Mouse (Mus musculus) CH12.LX (cell line): Measurements from ENCODE around the gene Gmds. TPM values are rescaled to one million over a fixed set of nuclear protein-coding genes. Genes with fewer than 3 reads are reported as not detected.

Experiments
- DNase-seq: peaks from one replicate; pipeline ENCODE4 v3.0.0-alpha.2; 2013; ENCODE audit errors: extremely low read depth
- H3K27ac ChIP-seq: 2 replicates; pipeline ENCODE4 v1.5.1; 2012; ENCODE audit warnings: low read depth, mild to moderate bottlenecking, control low read depth, moderate library complexity; ENCODE audit not compliant: insufficient read depth
- H3K27me3 ChIP-seq: replicated peaks from 2 replicates; pipeline ENCODE3; 2012; ENCODE audit warnings: inconsistent platforms
- H3K36me3 ChIP-seq, 2 experiments: replicated peaks in 1 of 2; 2 replicates each; pipeline versions ENCODE3 to v1.6.1; 2012; ENCODE audit warnings: inconsistent platforms in 1 of 2, low read length in 1 of 2, mild to moderate bottlenecking in 1 of 2, mixed read lengths in 1 of 2, moderate library complexity in 1 of 2; ENCODE audit not compliant: control insufficient read depth in 1 of 2, insufficient read depth in 1 of 2
- H3K4me1 ChIP-seq, 2 experiments: 2 replicates each; pipeline ENCODE4 v1.6.1; 2012; ENCODE audit warnings: inconsistent platforms in 1 of 2, moderate library complexity in 1 of 2; ENCODE audit not compliant: insufficient read depth in 2 of 2, control insufficient read depth in 1 of 2
- H3K4me2 ChIP-seq: 2 replicates; pipeline ENCODE4 v1.6.1; 2012; ENCODE audit warnings: low read depth, mild to moderate bottlenecking, control low read depth; ENCODE audit not compliant: poor library complexity, insufficient read depth, severe bottlenecking
- H3K4me3 ChIP-seq, 3 experiments: fragments of 150-350 bp in 1 of 3; sonication (generic) in 1 of 3; replicated peaks in 1 of 3; 2 replicates each; pipeline versions ENCODE3 to v1.5.1; 2011 to 2012; ENCODE audit warnings: low read depth in 2 of 3, low read length in 2 of 3, mild to moderate bottlenecking in 2 of 3, moderate library complexity in 2 of 3, control low read depth in 1 of 3, improper control_type of control experiment in 1 of 3, inconsistent platforms in 1 of 3, mixed read lengths in 1 of 3; ENCODE audit not compliant: poor library complexity in 1 of 3
- H3K79me2 ChIP-seq: replicated peaks from 2 replicates; pipeline ENCODE4 v1.6.1; 2012; ENCODE audit warnings: mild to moderate bottlenecking, moderate library complexity; ENCODE audit not compliant: control insufficient read depth, poor library complexity, insufficient read depth, severe bottlenecking; ENCODE audit errors: extremely low read depth
- H3K9ac ChIP-seq: 2 replicates; pipeline ENCODE4 v1.6.1; 2012; ENCODE audit warnings: low read depth, mild to moderate bottlenecking, control low read depth, moderate library complexity; ENCODE audit not compliant: insufficient read depth
- H3K9me3 ChIP-seq: replicated peaks from 2 replicates; pipeline ENCODE3; 2012; ENCODE audit warnings: low read length, inconsistent platforms, mixed read lengths
- CHD2 ChIP-seq: IDR thresholded peaks from 2 replicates; pipeline ENCODE4 v1.6.1; 2011; ENCODE audit warnings: low read length, improper control_type of control experiment
- CTCF ChIP-seq, 2 experiments: IDR thresholded peaks in 1 of 2; conservative IDR thresholded peaks in 1 of 2; 2 replicates each; pipeline ENCODE4 v1.5.1; 2011 to 2012; ENCODE audit warnings: low read depth in 2 of 2, low read length in 2 of 2, improper control_type of control experiment in 1 of 2, inconsistent platforms in 1 of 2, mild to moderate bottlenecking in 1 of 2, moderate library complexity in 1 of 2
- EP300 ChIP-seq: IDR thresholded peaks from 2 replicates; pipeline ENCODE4 v1.6.1; 2011; ENCODE audit warnings: low read length, improper control_type of control experiment
- ETS1 ChIP-seq: conservative IDR thresholded peaks from 2 replicates; pipeline ENCODE4 v1.6.1; 2012; ENCODE audit warnings: low read depth, mild to moderate bottlenecking, inconsistent platforms, low read length, improper control_type of control experiment, moderate library complexity
- IRF4 ChIP-seq: IDR thresholded peaks from 2 replicates; pipeline ENCODE4 v1.6.1; 2014; ENCODE audit warnings: low read depth, mild to moderate bottlenecking, inconsistent platforms, low read length, improper control_type of control experiment
- JUND ChIP-seq: conservative IDR thresholded peaks from 2 replicates; pipeline ENCODE4 v1.6.1; 2011; ENCODE audit warnings: low read depth, low read length, improper control_type of control experiment
- MAX ChIP-seq: IDR thresholded peaks from 2 replicates; pipeline ENCODE4 v1.6.1; 2011; ENCODE audit warnings: low read length, improper control_type of control experiment
- MYC ChIP-seq: IDR thresholded peaks from 2 replicates; pipeline ENCODE4 v1.6.1; 2011; ENCODE audit warnings: low read depth, mild to moderate bottlenecking, improper control_type of control experiment, low read length
- PAX5 ChIP-seq: IDR thresholded peaks from 2 replicates; pipeline ENCODE4 v1.6.1; 2012; ENCODE audit warnings: low read length, inconsistent platforms, mixed read lengths
- RAD21 ChIP-seq: IDR thresholded peaks from 2 replicates; pipeline ENCODE4 v1.6.1; 2011; ENCODE audit warnings: low read depth, mild to moderate bottlenecking, low read length, improper control_type of control experiment, moderate library complexity
- SMC3 ChIP-seq: IDR thresholded peaks from 2 replicates; pipeline ENCODE4 v1.6.1; 2011; ENCODE audit warnings: low read depth, low read length, improper control_type of control experiment
- USF1 ChIP-seq: IDR thresholded peaks from 2 replicates; pipeline ENCODE4 v1.6.1; 2014; ENCODE audit warnings: low read depth, mild to moderate bottlenecking, inconsistent platforms, low read length, improper control_type of control experiment
- USF2 ChIP-seq: conservative IDR thresholded peaks from 2 replicates; pipeline ENCODE4 v1.6.1; 2011; ENCODE audit warnings: low read depth, low read length, improper control_type of control experiment
- ZMIZ1 ChIP-seq: IDR thresholded peaks from 2 replicates; pipeline ENCODE4 v1.6.1; 2012; ENCODE audit warnings: low read depth, mild to moderate bottlenecking, inconsistent platforms, low read length, improper control_type of control experiment
- dilution Hi-C: fragments of 300-500 bp; cut with MboI; formaldehyde crosslinking; loops from 2 replicates; pipeline ENCODE4 v1.14.3; 2020; ENCODE audit warnings: low sequenced_read_pairs; ENCODE audit not compliant: extremely low pct_unique_long_range_greater_than_20kb, extremely low pct_ligation_motif_present
- in situ Hi-C: fragments of 300-500 bp; cut with MboI; formaldehyde crosslinking; loops from 3 replicates; pipeline ENCODE4 v1.14.3; 2019; ENCODE audit warnings: low sequenced_read_pairs, low pct_ligation_motif_present, low pct_unique_long_range_greater_than_20kb, mixed read lengths
- polyA plus RNA-seq: library from polyadenylated mRNA; unstranded; fragments of >175 nt; gene quantifications from 2 replicates; pipeline ENCODE4 v1.2.1, GENCODE M21; 2012; ENCODE audit warnings: low read depth; ENCODE audit not compliant: insufficient read length
- total RNA-seq, 2 experiments: library from RNA; depleted of rRNA; stranded (reverse); fragments of 300-350 nt in 1 of 2; fragments of >200 nt in 1 of 2; gene quantifications; 2 replicates each; pipeline ENCODE4 v1.2.3; 2012 to 2014

Gmds gene
- total and polyA plus RNA-seq, 3 experiments, result 11.0 to 19.3 (median 15.1) TPM

DNA sequence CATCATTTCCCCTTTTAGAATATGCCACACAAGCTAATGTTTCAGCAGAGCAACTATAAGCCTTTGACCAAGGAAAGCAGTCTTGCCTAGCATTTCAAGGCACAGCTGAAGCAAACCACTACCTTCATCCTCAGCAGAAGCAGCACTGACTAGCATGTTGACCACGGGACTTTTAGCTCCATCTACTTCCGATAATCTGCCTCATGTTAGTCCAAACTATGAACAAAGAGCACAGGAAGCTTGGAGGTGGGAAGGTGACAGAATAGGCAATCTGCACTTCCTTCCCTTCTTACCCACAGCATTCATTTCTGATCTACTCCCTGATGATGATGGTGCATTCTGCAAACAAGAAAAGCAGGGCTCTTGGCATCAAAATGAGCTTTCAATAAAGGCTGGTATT is 120.9 kb downstream of the Gmds start:
- TF ChIP-seq MYC, result no peak
- no peak for TF ChIP-seq ZMIZ1
- no peak for TF ChIP-seq CHD2
- TF ChIP-seq PAX5, result no peak
- no peak for TF ChIP-seq JUND
- TF ChIP-seq MAX, result no peak
- TF ChIP-seq EP300, result no peak
- no peak for TF ChIP-seq IRF4
- no peak for TF ChIP-seq CTCF (conservative IDR thresholded peaks at IDR 0.05 in 1 of 2, IDR thresholded peaks at IDR 0.05 in 1 of 2; ENCODE audit: low read depth in 2 of 2, low read length in 2 of 2)
- no peak overlapping the region for H3K9ac ChIP-seq
- H3K4me2 ChIP-seq, result no peak overlapping the region
- dilution Hi-C loops (no loop called here), in situ Hi-C loops (loop anchor here (10.0 to 25.0 kb wide), 2 partner anchors 197 to 405 kb away; partner anchors contain the start of gene Foxc1)
- H3K36me3 ChIP-seq, result no peaks in the 10 kb centered on the region
- H3K27me3 ChIP-seq, result no peaks in the 10 kb centered on the region
- DNase-seq, result no peak
- H3K27ac ChIP-seq, result no peak overlapping the region
- H3K79me2 ChIP-seq, result no peaks in the 10 kb centered on the region
- H3K4me1 ChIP-seq, result peaks cover 0 to 14% of the 10 kb centered on the region in 2 experiments; a peak in 1 of 4 replicates
- H3K4me3 ChIP-seq, result no peak overlapping the region
- no peaks in the 10 kb centered on the region for H3K9me3 ChIP-seq

DNA sequence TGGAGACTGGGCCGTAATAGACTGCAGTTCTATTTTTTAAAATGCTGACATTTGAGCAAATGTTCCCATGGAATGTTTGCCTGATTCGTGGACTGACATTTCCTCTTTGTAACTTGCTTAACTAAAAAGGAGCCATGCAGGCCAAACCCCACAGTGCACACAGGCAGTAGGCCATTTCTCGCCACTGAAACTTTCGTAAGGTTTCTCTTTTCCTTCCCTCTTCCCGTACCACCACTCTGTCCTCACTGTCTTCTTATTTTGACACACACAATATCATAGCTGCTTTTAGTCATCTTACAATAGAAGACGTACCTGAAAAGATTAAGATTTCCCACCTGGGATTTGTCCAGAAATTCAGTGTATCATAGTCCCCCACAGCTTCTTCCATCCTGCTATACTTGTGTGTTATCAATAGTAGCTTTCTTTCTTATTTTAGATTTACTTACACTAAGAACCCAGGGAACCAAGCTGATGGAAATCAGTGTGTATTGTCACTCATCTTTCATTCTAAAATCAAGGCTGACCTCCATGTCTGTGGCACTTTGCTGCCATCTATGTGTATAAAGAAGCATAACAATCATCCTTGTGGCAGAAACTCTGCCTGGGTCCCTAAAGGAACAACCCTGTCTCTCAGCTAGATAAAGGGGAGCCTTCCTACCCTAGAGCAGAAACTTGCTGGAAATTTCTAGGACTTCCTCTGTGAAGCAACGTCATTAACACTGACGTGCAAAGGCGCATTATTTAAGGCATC is 124.7 kb downstream of the Gmds start:
- no peak overlapping the region for H3K4me2 ChIP-seq
- no peaks in the 10 kb centered on the region for H3K9me3 ChIP-seq
- H3K27me3 ChIP-seq, result no peaks in the 10 kb centered on the region
- no peak overlapping the region for H3K27ac ChIP-seq
- in situ Hi-C loops, result loop anchor here (10.0 to 25.0 kb wide), 2 partner anchors 201 to 402 kb away; partner anchors contain the start of gene Foxc1
- dilution Hi-C loops, result no loop called here
- no peaks in the 10 kb centered on the region for H3K36me3 ChIP-seq
- no peak overlapping the region for H3K9ac ChIP-seq
- H3K4me1 ChIP-seq, result peaks cover 0 to 14% of the 10 kb centered on the region in 2 experiments; a peak in 1 of 4 replicates
- no peaks in the 10 kb centered on the region for H3K79me2 ChIP-seq
- TF ChIP-seq USF2, result no peak
- no peak for TF ChIP-seq ETS1
- peak; percentile 58 for TF ChIP-seq SMC3
- peak; percentile 81 for TF ChIP-seq RAD21
- TF ChIP-seq USF1, result no peak
- TF ChIP-seq CTCF (conservative IDR thresholded peaks at IDR 0.05 in 1 of 2, IDR thresholded peaks at IDR 0.05 in 1 of 2; ENCODE audit: low read depth in 2 of 2, low read length in 2 of 2), result peak; percentile 61 to 75
- TF ChIP-seq, all 38 proteins: peak for 3
- DNase-seq, result peak; percentile 59
- no peak overlapping the region for H3K4me3 ChIP-seq
